Comparison of ENCODE assay signal across 12 mouse cellular contexts in genomic region chr8:25429846-25430482, GRCm38 (mm10).
A peak's percentile ranks its signal among the peaks of the same experiment; 100 is the strongest.
DNase-seq lines count a peak whose midpoint lies in the region; ATAC-seq and TF ChIP-seq lines count a peak whose summit lies in the region.
"Had no signal": no experiment of that assay in that cellular context is flagged by ENCODE, and none has a peak within 500 bp of the region (broad histone marks: within the 10 kb centered on the region; RNA-seq: fewer than 3 reads in every experiment).

No protein-coding gene starts in this region.

- TF ChIP-seq CTCF in lung, embryonic 14.5 days (IDR thresholded peaks at IDR 0.05; ENCODE audit: low read depth): no peak

- no peak for DNase-seq in lung, embryonic 14.5 days
- DNase-seq in lung, postnatal 14 days: no peak
- DNase-seq in retina, postnatal 1 day: peak; percentile 31
- DNase-seq in cerebellum, postnatal 25 days: no peak
- DNase-seq in left cerebral cortex, adult 18-20 months (ENCODE audit: low spot score in 2 of 2): no peak
- DNase-seq: gastrocnemius, postnatal 10 days; heart, postnatal 4 days had no signal

- H3K27ac ChIP-seq in lung, embryonic 14.5 days (ENCODE audit: low read depth): no peak overlapping the region
- no peak overlapping the region for H3K27ac ChIP-seq in forebrain, embryonic 15.5 days (replicated peaks)
- no peak overlapping the region for H3K27ac ChIP-seq in limb, embryonic 13.5 days
- H3K27ac ChIP-seq: embryonic facial prominence, embryonic 15.5 days had no signal

- no peak overlapping the region for H3K4me3 ChIP-seq in lung, embryonic 14.5 days (ENCODE audit: low read depth, low read length)
- no peak overlapping the region for H3K4me3 ChIP-seq in forebrain, embryonic 15.5 days
- no peak overlapping the region for H3K4me3 ChIP-seq in limb, embryonic 13.5 days
- H3K4me3 ChIP-seq: embryonic facial prominence, embryonic 15.5 days; myocyte had no signal

- no peaks in the 10 kb centered on the region for H3K4me1 ChIP-seq in lung, embryonic 14.5 days (ENCODE audit: insufficient read depth)
- peaks cover 7% of the 10 kb centered on the region; the same call in 1 of the 2 replicates for H3K4me1 ChIP-seq in forebrain, embryonic 15.5 days
- H3K4me1 ChIP-seq in limb, embryonic 13.5 days: peaks cover 22% of the 10 kb centered on the region
- H3K4me1 ChIP-seq: embryonic facial prominence, embryonic 15.5 days had no signal

- ATAC-seq in lung, embryonic 14.5 days (ENCODE audit: insufficient read depth): 0 out of 2 replicates have a peak, but pooled peaks have one; percentile 14
- peak; percentile 65 for ATAC-seq in forebrain, embryonic 15.5 days (replicated peaks)
- ATAC-seq in limb, embryonic 13.5 days (ENCODE audit: low FRiP score, low read depth): peak; percentile 32; the same call in 1 of the 2 replicates

- WGBS in lung, embryonic 14.5 days: 54% methylated on average over 19 of the region's 19 CpGs
- 50% methylated on average over 19 of the region's 19 CpGs for WGBS in forebrain, embryonic 15.5 days
- 53% methylated on average over 19 of the region's 19 CpGs for WGBS in limb, embryonic 13.5 days

- no peak overlapping the region for H3K4me2 ChIP-seq in lung, embryonic 14.5 days
- no peak overlapping the region for H3K4me2 ChIP-seq in forebrain, embryonic 15.5 days (replicated peaks)
- no peak overlapping the region for H3K4me2 ChIP-seq in limb, embryonic 13.5 days (replicated peaks)
- H3K4me2 ChIP-seq: embryonic facial prominence, embryonic 15.5 days had no signal

- no peak overlapping the region for H3K9ac ChIP-seq in lung, embryonic 14.5 days
- no peak overlapping the region for H3K9ac ChIP-seq in forebrain, embryonic 15.5 days (replicated peaks)
- H3K9ac ChIP-seq in limb, embryonic 13.5 days: 0 out of 2 replicates have a peak overlapping the region, but pooled peaks have one; percentile 21
- H3K9ac ChIP-seq: embryonic facial prominence, embryonic 15.5 days had no signal

- no peaks in the 10 kb centered on the region for H3K27me3 ChIP-seq in lung, embryonic 14.5 days (ENCODE audit: insufficient read depth, low read length)
- no peaks in the 10 kb centered on the region for H3K27me3 ChIP-seq in forebrain, embryonic 15.5 days
- no peaks in the 10 kb centered on the region for H3K27me3 ChIP-seq in limb, embryonic 13.5 days
- H3K27me3 ChIP-seq: CH12.LX; embryonic facial prominence, embryonic 15.5 days had no signal

- no peaks in the 10 kb centered on the region for H3K36me3 ChIP-seq in lung, embryonic 14.5 days (ENCODE audit: insufficient read depth)
- H3K36me3 ChIP-seq in forebrain, embryonic 15.5 days: no peaks in the 10 kb centered on the region
- no peaks in the 10 kb centered on the region for H3K36me3 ChIP-seq in limb, embryonic 13.5 days
- H3K36me3 ChIP-seq: embryonic facial prominence, embryonic 15.5 days had no signal

- no peaks in the 10 kb centered on the region for H3K9me3 ChIP-seq in lung, embryonic 14.5 days (ENCODE audit: low read depth, low read length)
- H3K9me3 ChIP-seq in forebrain, embryonic 15.5 days: no peaks in the 10 kb centered on the region
- H3K9me3 ChIP-seq in limb, embryonic 13.5 days: peaks cover 6% of the 10 kb centered on the region; the same call in 1 of the 2 replicates
- H3K9me3 ChIP-seq: embryonic facial prominence, embryonic 15.5 days had no signal

Comparison
In these comparisons a context has a peak if more than half of its experiments do, and no peak if none do; other contexts are left out.
1. ATAC-seq: peak in every context shown above with its lines; median percentile 65 in forebrain, embryonic 15.5 days; 32 in limb, embryonic 13.5 days; 14 in lung, embryonic 14.5 days.